Mouse (Mus musculus): ENCODE data around the gene Rad51b.

The Rad51b gene

DNA sequence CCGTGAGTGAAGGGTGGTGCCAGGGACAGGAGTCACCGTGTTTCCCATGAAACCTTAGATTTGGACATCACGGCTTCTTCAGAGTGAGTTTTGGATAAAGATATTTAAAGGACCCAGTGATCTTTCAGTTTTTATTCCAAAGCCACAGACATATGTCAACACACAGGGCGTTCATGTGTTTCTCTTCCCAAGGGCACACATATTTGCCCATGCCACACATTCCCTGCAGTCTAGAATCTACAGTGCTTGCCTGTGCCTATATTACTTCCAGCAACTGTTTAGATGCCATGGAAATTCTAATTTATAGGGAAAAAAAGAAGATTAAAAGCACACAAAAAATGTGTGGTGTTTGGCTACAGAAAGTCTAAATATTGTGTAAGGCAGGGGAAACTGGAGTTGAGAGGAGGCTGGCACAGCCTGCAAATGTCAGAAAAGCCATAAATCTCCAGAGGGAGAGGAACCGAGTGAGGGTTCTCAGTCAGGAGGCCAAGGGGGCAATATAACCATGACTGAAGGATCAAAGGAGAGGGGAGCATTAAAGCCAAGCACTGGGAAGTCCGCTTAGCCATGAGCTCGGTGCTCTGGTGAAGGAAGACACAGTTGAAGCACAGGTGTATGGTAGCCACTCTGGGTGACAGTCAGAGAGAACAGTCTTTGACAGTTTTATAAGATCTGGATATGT, 367.0 kb downstream of the Rad51b start:
- DNase-seq, result no peak

- DNase-seq, result no peak
Measured at GRCm38 (mm10) chr12:79674846-79675439, 377.9 kb downstream of the Rad51b start.

- DNase-seq, result peak; percentile 54 to 80
Measured at GRCm38 (mm10) chr12:79675440-79676176, 378.5 kb downstream of the Rad51b start.

DNA sequence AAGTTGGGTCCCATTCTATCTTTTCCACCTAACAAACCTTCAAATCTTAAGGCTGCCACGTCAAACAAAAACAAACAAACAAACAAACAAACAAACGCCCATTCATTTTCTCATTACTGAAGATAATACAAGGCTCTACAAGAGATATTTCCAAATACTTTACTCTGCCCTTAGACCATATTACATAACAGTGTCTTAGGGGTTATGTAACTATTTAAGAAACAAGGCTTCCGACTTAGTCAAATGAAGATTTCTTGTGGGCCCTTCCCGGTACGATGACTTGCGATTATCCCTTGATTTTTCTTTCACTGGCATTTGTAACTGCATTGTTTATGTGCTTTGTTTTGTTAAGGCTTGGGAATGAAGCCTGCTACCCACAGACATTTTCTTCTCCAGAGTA, 379.2 kb downstream of the Rad51b start:
- DNase-seq, result no peak

DNA sequence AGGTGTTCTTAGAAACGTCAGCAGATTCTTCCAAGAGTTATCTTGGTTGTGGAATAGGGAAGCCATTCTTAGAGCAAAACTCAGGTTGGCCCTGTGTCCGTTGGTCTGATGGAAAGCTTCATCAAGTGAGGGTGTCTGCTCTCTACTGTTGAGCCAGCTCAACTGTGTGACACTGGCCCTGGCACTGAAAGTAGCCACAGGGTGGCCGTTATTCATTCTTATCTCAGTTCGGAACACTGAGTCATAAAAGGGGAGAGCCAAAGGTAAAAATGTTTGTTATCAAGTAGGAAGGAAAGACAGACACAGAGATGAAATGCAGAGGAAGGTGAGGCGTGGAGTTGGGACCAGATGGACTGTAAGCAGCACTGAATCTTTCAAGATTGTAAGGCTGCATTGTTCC, 379.8 kb downstream of the Rad51b start:
- no peak for DNase-seq

GRCm38 (mm10) chr12:79679251-79679901, 382.3 kb downstream of the Rad51b start:
- DNase-seq, result no peak

GRCm38 (mm10) chr12:79679941-79680697, 383.0 kb downstream of the Rad51b start:
- peak; percentile 25 to 48 for DNase-seq

DNA sequence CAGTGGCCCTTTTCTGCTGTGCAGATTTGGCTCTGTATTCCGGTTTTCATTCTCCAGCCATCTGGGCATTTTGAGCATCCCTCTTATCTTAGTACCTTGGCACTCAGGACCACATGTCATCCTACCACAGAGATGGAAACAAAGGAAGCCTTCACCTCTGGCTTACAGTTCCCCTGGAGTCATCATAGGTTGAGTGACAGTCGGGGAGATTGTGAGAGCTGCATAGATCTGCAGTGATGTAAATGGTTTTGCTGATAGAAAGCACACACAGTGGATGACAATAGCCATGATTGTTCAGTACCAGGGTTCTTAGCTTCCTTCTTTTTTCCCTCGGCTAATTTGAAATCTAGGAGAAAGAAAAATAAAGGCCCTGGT, 383.6 kb downstream of the Rad51b start:
- no peak for DNase-seq

DNA sequence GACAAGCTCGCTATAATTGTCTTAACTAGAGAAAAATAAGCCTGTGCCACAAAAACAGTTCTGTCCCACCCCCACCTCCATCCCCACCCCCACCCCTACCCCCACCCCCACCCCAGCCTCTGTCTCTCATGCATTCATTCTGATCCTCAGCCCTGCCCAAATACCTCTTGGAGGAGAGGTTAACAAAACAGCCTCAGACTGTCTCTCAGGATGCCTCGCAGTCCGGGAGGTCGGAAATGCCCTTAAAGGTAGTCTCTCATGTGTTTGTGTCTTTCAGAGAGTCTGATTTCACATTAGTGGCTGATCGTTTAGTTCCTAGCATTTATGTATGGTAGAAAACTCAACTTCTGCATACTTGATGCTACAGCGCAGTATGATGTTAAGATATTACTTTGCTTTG, 384.5 kb downstream of the Rad51b start:
- DNase-seq, result no peak

DNA sequence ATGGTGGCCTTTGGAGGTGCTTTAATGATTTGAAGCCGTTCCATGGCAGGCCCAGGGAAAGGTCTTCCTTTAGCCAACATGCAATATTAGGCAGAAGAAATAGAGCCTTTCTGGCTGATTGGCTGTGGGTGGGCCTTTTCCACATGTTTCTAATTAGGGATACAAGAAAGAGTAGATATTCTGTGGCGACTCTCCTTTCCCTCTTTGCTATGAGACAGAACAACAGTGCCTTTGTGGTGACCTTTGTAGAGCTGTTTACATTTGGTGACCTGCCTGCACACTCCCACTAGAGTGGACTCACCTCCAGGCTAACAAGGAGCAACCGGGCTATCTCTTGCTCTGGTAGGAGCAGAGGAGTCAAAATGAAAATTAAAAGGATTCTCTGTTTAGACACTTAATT, 386.3 kb downstream of the Rad51b start:
- DNase-seq, result no peak

DNA sequence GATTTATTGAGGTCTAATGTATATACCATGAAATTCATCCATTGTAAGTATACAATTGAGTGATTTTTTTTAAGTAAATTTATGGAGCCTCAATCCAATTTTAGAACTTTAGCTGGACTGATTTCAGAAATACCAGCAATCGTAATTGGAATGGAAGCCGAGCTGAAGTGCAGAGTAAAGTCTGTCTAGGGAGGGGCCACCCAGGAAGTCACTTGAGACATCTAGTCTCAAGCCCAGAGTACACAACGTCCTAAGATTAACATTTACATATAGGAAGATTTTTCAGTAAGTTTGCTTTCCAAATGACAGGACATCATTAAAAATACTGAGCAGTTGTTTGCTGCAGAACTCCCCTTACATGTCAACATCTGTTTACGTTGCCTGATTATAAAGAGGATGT, 386.7 kb downstream of the Rad51b start:
- no peak for DNase-seq

GRCm38 (mm10) chr12:79684338-79684737, 387.3 kb downstream of the Rad51b start:
- no peak for DNase-seq

GRCm38 (mm10) chr12:79686594-79687325, 389.7 kb downstream of the Rad51b start:
- no peak for DNase-seq

GRCm38 (mm10) chr12:79687683-79688386, 390.8 kb downstream of the Rad51b start:
- DNase-seq, result no peak

- DNase-seq, result peak; percentile 61 to 85
Measured at GRCm38 (mm10) chr12:79689299-79689698, 392.2 kb downstream of the Rad51b start.

DNA sequence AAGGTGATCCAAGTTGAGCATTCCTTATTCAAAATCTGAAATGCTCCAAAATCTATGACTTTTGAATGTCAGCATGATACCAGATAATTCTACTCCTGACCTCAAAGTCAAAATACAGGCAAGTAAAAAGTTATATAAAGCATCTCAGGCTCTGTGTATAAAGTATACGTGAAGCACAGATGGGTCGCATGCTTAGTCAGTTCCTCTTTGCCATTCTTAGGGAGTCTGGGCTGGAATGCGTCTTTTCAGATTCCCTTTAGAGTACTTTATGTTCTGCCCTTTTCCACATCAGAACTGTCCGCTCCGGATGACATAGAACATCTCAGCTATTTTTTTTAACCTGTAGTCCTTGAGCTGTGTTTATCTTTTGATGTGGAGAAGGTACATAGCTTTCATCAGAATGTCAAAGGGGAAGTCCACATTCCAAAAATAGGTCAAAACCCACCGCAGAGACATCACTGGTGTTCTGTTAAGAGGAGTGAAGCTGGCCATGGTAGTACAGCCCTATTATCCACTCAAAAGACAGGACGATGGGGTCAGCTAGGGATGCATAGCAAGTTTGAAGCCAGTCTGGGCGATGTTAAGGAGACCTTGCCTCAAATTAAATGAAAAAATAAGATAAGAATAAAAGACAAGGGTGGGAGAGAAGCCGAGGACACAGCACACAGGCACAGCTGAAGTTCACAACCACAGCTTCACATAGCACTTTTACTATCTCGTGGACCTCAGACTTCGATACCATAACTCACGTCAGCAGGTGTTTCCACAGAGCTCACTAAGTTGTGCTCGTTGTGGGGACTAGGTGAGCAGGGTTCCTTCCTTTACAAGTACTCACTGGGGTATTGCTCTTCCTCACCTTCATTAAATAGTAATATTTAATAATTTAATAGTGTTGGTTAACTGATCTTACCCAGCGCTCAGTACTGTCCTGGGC, 395.1 kb downstream of the Rad51b start:
- no peak for DNase-seq

DNA sequence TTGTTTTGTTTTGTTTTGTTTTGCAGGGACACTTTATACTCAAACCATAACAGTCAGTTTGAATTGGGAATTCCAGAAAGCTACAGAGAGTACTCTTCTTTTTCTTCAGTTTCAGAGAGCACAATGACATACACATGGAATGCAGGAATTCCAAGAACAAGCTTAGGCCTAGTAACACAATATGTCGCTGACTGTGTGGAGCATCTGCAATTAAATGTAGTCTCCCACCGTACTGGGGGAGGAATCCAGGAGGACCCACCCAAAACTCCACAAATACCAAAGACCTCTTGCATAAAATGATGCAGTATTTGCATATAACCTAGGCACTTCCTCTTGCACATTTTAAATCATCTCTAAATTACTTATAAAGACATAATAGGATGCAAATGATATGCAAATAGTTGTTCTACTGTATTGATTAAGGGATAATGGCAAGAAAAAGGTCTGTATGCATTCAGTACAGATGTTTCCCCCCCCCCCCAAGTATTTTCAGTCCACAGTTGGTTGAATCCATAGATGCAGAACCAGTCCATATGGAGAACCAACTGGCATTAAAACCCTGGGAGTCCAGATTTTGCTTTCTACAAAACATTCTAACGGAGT, 398.9 kb downstream of the Rad51b start:
- DNase-seq, result no peak

DNA sequence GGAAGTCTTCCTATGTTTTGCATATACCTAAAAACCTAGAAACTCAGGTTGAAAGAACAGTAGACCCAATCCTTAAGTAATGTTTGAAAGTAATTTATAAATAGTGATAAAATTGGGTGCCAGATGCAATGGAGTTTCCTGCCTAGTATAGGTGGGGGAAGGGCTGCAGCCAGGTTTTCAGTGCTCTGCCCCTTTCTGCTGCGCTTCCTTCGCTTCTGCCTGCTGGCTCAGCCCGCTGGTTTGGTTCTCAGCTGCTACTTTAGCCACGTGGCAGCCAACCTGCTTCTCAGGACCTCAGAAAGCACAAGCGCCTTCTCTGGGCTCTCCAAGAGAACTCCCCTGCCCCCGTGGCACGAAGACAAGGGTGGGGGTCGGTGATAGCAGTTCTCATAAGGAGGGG, 406.5 kb downstream of the Rad51b start:
- no peak for DNase-seq

DNA sequence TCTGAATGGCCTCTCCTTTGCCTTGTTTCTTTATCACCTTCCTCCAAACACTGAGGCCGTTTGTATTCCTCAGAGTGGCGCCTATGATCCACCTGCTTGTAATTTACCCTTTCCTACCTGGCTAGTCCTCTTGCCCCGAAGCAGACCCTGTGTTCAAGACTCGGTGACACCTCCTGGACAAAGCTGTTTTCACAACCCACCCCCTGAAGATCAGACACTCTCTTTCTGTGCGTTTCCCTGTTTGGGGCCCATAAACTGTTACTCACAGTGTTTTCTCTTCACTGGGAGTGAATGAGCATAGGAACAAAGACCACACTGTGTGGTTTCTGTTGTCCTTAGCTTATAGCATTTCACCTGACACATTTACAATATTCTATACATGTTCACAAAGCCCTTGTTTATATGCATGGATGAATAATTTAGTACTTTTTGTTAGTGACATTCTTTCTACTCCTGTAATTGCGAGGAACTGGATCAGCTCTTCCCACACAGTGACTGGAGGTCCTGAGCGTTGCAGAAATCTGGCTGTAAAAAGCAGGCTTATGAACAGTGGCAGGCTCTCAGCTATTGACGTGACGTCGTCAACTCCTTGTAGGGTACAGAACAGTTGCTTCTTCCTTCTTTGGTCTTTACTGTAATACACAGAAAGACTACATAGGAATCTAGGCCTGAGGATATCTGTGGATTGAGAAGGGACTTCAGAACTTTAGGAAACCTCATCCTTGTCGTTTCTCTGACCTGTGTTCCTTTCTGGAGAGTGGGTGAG, 408.6 kb downstream of the Rad51b start:
- no peak for DNase-seq

Data from kidney, postnatal 25 days (tissue).